Mouse (Mus musculus): ENCODE results near the gene Rnase4. TPM values are rescaled to one million over a fixed set of nuclear protein-coding genes. Genes with fewer than 3 reads are reported as not detected.

Rnase4 gene
- 10 to 100 TPM; 15.0 to 18.0 TPM for total RNA-seq (2021)
- long read RNA-seq, experiment 1, partial matches to known transcripts = 2 of 5 reads
- long read RNA-seq, experiment 1, other reads (novel, unspliced or antisense) = 0 of 5 reads
- long read RNA-seq, experiment 2, transcript Rnase4-201 (2 exons, 1,518 nt) = major isoform, 5 of 6 reads
- long read RNA-seq, experiment 2, partial matches to known transcripts = 1 of 6 reads
- long read RNA-seq, experiment 2, other reads (novel, unspliced or antisense) = 0 of 6 reads

- peak within 1 kb of the TSS; percentile 89 for H3K27ac ChIP-seq
- DNase-seq (ENCODE audit: low spot score in 2 of 2) = peak in 1 of 2 experiments; percentile 36
- TF ChIP-seq CTCF (conservative IDR thresholded peaks at IDR 0.05) = no peak
- peak within 1 kb of the TSS; percentile 73 for H3K4me3 ChIP-seq
Measured at GRCm38 (mm10) chr14:51090921-51091900, at the start of gene Rnase4, which contains the start of gene Ang. Gene Rnase4 (plus strand): TSS chr14:51091077. Gene Ang (plus strand): TSS chr14:51091150.

- no peak; the same call in 1 of the 2 replicates for TF ChIP-seq CTCF (conservative IDR thresholded peaks at IDR 0.05)
- no peak within 1 kb of the TSS for H3K27ac ChIP-seq
- no peak within 1 kb of the TSS for H3K4me3 ChIP-seq
- no peak for DNase-seq (ENCODE audit: low spot score in 2 of 2)
Measured at GRCm38 (mm10) chr14:51041769-51042168, 49.1 kb upstream of the Rnase4 start, which contains the start of gene Rnase9. Gene Rnase9 (minus strand): TSS chr14:51041869.

- DNase-seq (ENCODE audit: low spot score in 2 of 2) = no peak
- no peak overlapping the region for H3K27ac ChIP-seq
- no peak overlapping the region for H3K4me3 ChIP-seq
- TF ChIP-seq CTCF (conservative IDR thresholded peaks at IDR 0.05) = no peak
Measured at GRCm38 (mm10) chr14:51047846-51048245, 43.0 kb upstream of the Rnase4 start.

GRCm38 (mm10) chr14:51050063-51050462 is 40.8 kb upstream of the Rnase4 start, which contains the start of gene Rnase11:
Gene Rnase11 (minus strand): TSS chr14:51050163.
- Histone ChIP-seq H3K27ac (no peak within 1 kb of the TSS), H3K4me3 (no peak within 1 kb of the TSS)
- DNase-seq (ENCODE audit: low spot score in 2 of 2) = no peak
- TF ChIP-seq CTCF (conservative IDR thresholded peaks at IDR 0.05) = no peak

GRCm38 (mm10) chr14:51051941-51052340 is 38.9 kb upstream of the Rnase4 start:
- Histone ChIP-seq H3K4me3 (no peak overlapping the region), H3K27ac (no peak overlapping the region)
- TF ChIP-seq CTCF (conservative IDR thresholded peaks at IDR 0.05) = no peak
- no peak for DNase-seq (ENCODE audit: low spot score in 2 of 2)

GRCm38 (mm10) chr14:51053176-51053575 is 37.7 kb upstream of the Rnase4 start:
- no peak for DNase-seq (ENCODE audit: low spot score in 2 of 2)

DNA sequence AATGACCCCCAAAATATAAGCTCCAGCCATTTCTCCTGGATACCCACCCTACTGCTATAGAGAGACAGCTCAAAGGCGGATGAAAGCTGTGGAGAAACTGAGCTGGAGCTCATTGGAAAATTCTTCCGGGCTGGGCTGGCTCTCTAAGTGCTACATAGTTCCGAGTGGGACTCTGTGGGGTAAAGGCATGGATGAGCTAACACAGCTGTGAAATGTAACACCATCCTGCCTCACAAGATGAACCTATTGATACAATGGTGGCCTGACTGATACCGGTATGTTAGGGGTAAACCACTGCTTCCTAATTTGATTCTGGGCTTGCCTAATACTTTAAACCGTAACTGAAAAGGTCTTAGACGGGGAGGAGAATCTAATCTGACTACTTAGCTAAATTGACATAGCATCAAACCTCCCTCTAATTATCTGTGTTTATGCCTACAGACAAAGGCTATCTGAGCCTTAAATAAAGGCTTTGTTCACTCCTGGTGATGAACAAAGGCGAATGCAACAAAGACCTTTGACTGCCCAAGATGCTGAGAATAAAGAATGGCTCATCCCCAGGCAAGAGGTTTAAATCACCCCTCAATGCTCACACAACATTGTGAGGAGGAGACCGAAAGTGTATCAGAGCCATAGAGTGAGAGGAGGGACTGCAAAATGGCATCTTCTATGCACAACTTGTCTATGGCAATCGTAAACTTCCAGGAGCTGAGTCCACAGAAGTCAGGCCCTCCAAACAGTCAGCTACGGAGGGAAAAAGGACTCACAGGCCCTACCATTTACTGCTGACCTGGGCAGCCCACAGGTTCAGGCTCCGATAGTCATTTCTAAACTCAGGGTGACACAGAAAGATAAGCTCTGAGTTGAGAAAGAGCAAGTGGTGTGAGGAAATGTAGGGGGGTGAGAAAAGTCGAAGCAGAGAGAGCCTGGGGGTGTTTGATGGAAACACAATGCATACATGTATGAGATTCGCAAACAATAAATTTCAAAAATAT is 36.3 kb upstream of the Rnase4 start:
- Histone ChIP-seq H3K4me3 (no peak overlapping the region), H3K27ac (no peak overlapping the region)
- no peak for TF ChIP-seq CTCF (conservative IDR thresholded peaks at IDR 0.05)
- no peak for DNase-seq (ENCODE audit: low spot score in 2 of 2)

More at GRCm38 (mm10) chr14:51053176-51053575, 37.7 kb upstream of the Rnase4 start:
- Histone ChIP-seq H3K4me3 (no peak overlapping the region), H3K27ac (no peak overlapping the region)
- TF ChIP-seq CTCF (conservative IDR thresholded peaks at IDR 0.05) = no peak

DNA sequence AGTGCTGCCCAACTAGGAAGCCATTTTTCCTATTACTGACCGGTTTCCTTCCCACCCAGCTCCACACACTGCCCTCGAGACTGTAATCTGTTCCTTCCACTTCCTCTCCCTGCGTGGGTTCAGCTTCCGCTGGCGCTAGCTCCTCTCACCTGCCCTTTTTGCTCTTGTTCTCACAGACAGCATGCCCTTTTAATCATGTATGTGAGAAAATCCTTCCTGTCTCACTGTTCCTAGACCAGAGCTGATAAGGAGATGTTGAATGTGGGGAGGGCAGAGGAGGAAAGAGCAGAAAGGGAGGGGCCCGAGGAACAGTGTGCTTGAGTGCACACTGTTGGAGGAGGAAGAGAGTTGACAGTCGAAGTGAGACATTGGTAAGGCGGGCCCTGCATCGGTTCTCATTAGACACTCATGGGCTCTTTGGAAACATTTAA is 33.5 kb upstream of the Rnase4 start, which contains the start of gene Rnase12:
TSS of gene Rnase12 (minus strand) at position 261 of the 431 bp plus-strand sequence.
- Histone ChIP-seq H3K4me3 (no peak within 1 kb of the TSS), H3K27ac (no peak within 1 kb of the TSS)
- TF ChIP-seq CTCF (conservative IDR thresholded peaks at IDR 0.05) = no peak
- no peak for DNase-seq (ENCODE audit: low spot score in 2 of 2)

DNA sequence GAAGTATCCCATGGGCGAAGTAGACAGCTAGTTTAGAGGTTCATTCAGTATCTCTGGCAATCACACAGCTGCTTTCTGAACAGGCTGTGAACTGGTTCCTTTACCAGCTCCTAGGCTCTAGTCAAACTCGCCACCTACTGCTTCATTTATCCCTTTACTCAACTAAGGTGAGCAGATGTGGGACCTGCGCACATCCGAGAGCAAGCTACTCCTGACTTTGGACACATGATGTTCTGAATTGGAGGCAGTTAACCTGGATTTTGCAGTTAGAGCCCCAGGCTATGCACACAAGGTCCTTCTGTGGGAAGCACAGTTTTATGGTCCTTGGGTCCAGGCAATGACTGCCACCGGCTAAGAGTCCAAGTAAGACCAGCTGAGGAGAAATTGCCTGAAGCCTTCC is 30.1 kb upstream of the Rnase4 start:
- TF ChIP-seq CTCF (conservative IDR thresholded peaks at IDR 0.05) = no peak
- H3K27ac ChIP-seq = no peak overlapping the region
- no peak for DNase-seq (ENCODE audit: low spot score in 2 of 2)
- H3K4me3 ChIP-seq = no peak overlapping the region

GRCm38 (mm10) chr14:51068956-51069355 is 21.9 kb upstream of the Rnase4 start:
- no peak for TF ChIP-seq CTCF (conservative IDR thresholded peaks at IDR 0.05)
- Histone ChIP-seq H3K27ac (no peak overlapping the region), H3K4me3 (no peak overlapping the region)
- DNase-seq (ENCODE audit: low spot score in 2 of 2) = no peak

- Histone ChIP-seq H3K27ac (no peak overlapping the region), H3K4me3 (no peak overlapping the region)
- TF ChIP-seq CTCF (conservative IDR thresholded peaks at IDR 0.05) = peak; percentile 60
- DNase-seq (ENCODE audit: low spot score in 2 of 2) = no peak
Measured at GRCm38 (mm10) chr14:51069617-51070016, 21.3 kb upstream of the Rnase4 start.

- no peak within 1 kb of the TSS for H3K4me3 ChIP-seq
- DNase-seq (ENCODE audit: low spot score in 2 of 2) = no peak
- H3K27ac ChIP-seq = no peak within 1 kb of the TSS
- no peak for TF ChIP-seq CTCF (conservative IDR thresholded peaks at IDR 0.05)
Measured at GRCm38 (mm10) chr14:51074335-51074734, 16.5 kb upstream of the Rnase4 start, which contains the start of gene Olfr750. Gene Olfr750 (minus strand): TSS chr14:51074435.
